Mouse (Mus musculus): ENCODE results near the gene Eml4. TPM values are rescaled to one million over a fixed set of nuclear protein-coding genes. Genes with fewer than 3 reads are reported as not detected.

Gene Eml4
- total and polyA plus RNA-seq, 3 experiments, result 25.6 to 42.4 TPM; not detected in 1

DNA sequence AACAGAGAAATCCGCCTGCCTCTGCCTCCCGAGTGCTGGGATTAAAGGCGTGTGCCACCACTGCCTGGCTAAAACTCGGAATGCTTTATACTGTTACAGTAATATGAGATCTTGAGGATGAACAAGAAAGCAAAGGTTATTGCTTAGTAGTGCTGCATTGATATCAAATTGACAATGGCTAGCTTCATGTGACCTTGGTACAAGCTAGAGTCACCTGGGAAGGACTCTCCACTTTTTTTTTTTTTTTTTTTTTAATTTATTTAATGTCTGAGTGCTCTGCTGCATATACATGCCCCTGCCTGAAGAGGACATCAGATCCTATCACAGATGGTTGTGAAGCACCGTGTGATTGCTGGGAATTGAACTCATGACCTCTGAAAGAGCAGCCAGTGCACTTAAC lies 148.2 kb downstream of the Eml4 start:
- H3K4me3 ChIP-seq (ENCODE audit: control insufficient read depth in 1 of 2, insufficient read depth in 1 of 2, low read depth in 2 of 2, low read length in 2 of 2), result no peak overlapping the region
- H3K4me1 ChIP-seq (ENCODE audit: control insufficient read depth in 1 of 2, insufficient read depth in 2 of 2, low read length in 2 of 2), result no peaks in the 10 kb centered on the region
- H3K27ac ChIP-seq (ENCODE audit: control insufficient read depth, low read depth, low read length), result no peak overlapping the region
- no peaks in the 10 kb centered on the region for H3K9me3 ChIP-seq (replicated peaks; ENCODE audit: insufficient read depth, low read length)
- no peak for TF ChIP-seq POLR2A (IDR thresholded peaks at IDR 0.05; ENCODE audit: control insufficient read depth in 1 of 2, insufficient read depth in 1 of 2, low read depth in 1 of 2, low read length in 2 of 2, poor library complexity in 1 of 2)
- no peak for TF ChIP-seq BHLHE40 (IDR thresholded peaks at IDR 0.05; ENCODE audit: borderline replicate concordance, low read depth, low read length)
- TF ChIP-seq ETS1 (IDR thresholded peaks at IDR 0.05; ENCODE audit: low read depth, low read length), result no peak
- no peak for TF ChIP-seq USF1 (IDR thresholded peaks at IDR 0.05; ENCODE audit: low read depth, low read length)
- no peak overlapping the region for H3K9ac ChIP-seq (ENCODE audit: control insufficient read depth, low read depth, low read length, poor library complexity, severe bottlenecking)
- H3K79me2 ChIP-seq (ENCODE audit: control insufficient read depth, insufficient read depth, low read length, poor library complexity), result no peaks in the 10 kb centered on the region
- no peaks in the 10 kb centered on the region for H3K27me3 ChIP-seq (ENCODE audit: control insufficient read depth in 1 of 2, insufficient read depth in 2 of 2, low read length in 2 of 2)
- H3K36me3 ChIP-seq (ENCODE audit: control insufficient read depth in 1 of 2, insufficient read depth in 2 of 2, low read length in 2 of 2), result peaks cover 0 to 1% of the 10 kb centered on the region in 2 experiments; a peak in 1 of 4 replicates
- no peak for DNase-seq (ENCODE audit: low read depth, low spot score)

GRCm38 (mm10) chr17:83499692-83500091 lies 149.0 kb downstream of the Eml4 start:
- Histone ChIP-seq H3K27ac (ENCODE audit: control insufficient read depth, low read depth, low read length) (no peak overlapping the region), H3K4me3 (ENCODE audit: control insufficient read depth in 1 of 2, insufficient read depth in 1 of 2, low read depth in 2 of 2, low read length in 2 of 2) (no peak overlapping the region), H3K9me3 (replicated peaks; ENCODE audit: insufficient read depth, low read length) (no peaks in the 10 kb centered on the region), H3K4me1 (ENCODE audit: control insufficient read depth in 1 of 2, insufficient read depth in 2 of 2, low read length in 2 of 2) (no peaks in the 10 kb centered on the region), H3K9ac (ENCODE audit: control insufficient read depth, low read depth, low read length, poor library complexity, severe bottlenecking) (no peak overlapping the region), H3K36me3 (ENCODE audit: control insufficient read depth in 1 of 2, insufficient read depth in 2 of 2, low read length in 2 of 2) (peaks cover 0 to 1% of the 10 kb centered on the region in 2 experiments; a peak in 1 of 4 replicates), H3K27me3 (ENCODE audit: control insufficient read depth in 1 of 2, insufficient read depth in 2 of 2, low read length in 2 of 2) (no peaks in the 10 kb centered on the region), H3K79me2 (ENCODE audit: control insufficient read depth, insufficient read depth, low read length, poor library complexity) (peaks cover 5% of the 10 kb centered on the region; the same call in 1 of the 2 replicates)
- DNase-seq (ENCODE audit: low read depth, low spot score), result peak; percentile 23
- no peak for TF ChIP-seq POLR2A (IDR thresholded peaks at IDR 0.05; ENCODE audit: control insufficient read depth in 1 of 2, insufficient read depth in 1 of 2, low read depth in 1 of 2, low read length in 2 of 2, poor library complexity in 1 of 2)
- TF ChIP-seq MEF2A (IDR thresholded peaks at IDR 0.05; ENCODE audit: extremely low read depth, insufficient replicate concordance, low read depth, low read length, poor library complexity, severe bottlenecking), result no peak
- TF ChIP-seq RAD21 (IDR thresholded peaks at IDR 0.05; ENCODE audit: low read depth, low read length), result peak; percentile 5; the same call in 1 of the 2 replicates
- 0 out of 2 replicates have a peak, but pooled peaks have one; percentile 10 for TF ChIP-seq POLR2AphosphoS2 (IDR thresholded peaks at IDR 0.05; ENCODE audit: low read length)
- peak; percentile 20; the same call in 1 of the 2 replicates for TF ChIP-seq SMC3 (IDR thresholded peaks at IDR 0.05; ENCODE audit: low read depth, low read length)

DNA sequence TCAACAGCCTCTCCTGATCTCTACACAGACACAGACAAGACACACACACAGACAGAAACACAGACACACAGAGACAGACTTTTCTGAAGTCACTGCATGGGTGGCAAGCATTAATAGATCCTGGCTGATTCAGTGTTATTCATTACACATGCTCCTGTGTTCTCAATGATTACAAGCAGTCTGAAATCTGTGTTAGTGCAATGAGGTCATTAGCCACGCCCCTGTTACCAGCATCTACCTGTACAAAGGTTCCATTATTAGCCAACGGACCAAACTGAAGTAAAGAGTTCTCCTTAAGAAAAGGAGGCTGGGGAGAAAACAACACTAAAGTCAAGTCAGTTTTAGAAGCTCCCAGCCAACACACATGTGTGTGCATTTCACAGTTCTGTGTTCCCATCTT lies 153.0 kb downstream of the Eml4 start:
- Histone ChIP-seq H3K79me2 (ENCODE audit: control insufficient read depth, insufficient read depth, low read length, poor library complexity) (peaks cover 30% of the 10 kb centered on the region), H3K27me3 (ENCODE audit: control insufficient read depth in 1 of 2, insufficient read depth in 2 of 2, low read length in 2 of 2) (no peaks in the 10 kb centered on the region), H3K9me3 (replicated peaks; ENCODE audit: insufficient read depth, low read length) (no peaks in the 10 kb centered on the region), H3K4me1 (ENCODE audit: control insufficient read depth in 1 of 2, insufficient read depth in 2 of 2, low read length in 2 of 2) (no peaks in the 10 kb centered on the region), H3K36me3 (ENCODE audit: control insufficient read depth in 1 of 2, insufficient read depth in 2 of 2, low read length in 2 of 2) (peaks cover 0 to 1% of the 10 kb centered on the region in 2 experiments; a peak in 2 of 4 replicates), H3K9ac (ENCODE audit: control insufficient read depth, low read depth, low read length, poor library complexity, severe bottlenecking) (no peak overlapping the region), H3K4me3 (ENCODE audit: control insufficient read depth in 1 of 2, insufficient read depth in 1 of 2, low read depth in 2 of 2, low read length in 2 of 2) (no peak overlapping the region), H3K27ac (ENCODE audit: control insufficient read depth, low read depth, low read length) (no peak overlapping the region)
- DNase-seq (ENCODE audit: low read depth, low spot score), result no peak
- TF ChIP-seq TCF12 (IDR thresholded peaks at IDR 0.05; ENCODE audit: low read depth, low read length) (no peak), BHLHE40 (IDR thresholded peaks at IDR 0.05; ENCODE audit: borderline replicate concordance, low read depth, low read length) (no peak), E2F4 (IDR thresholded peaks at IDR 0.05; ENCODE audit: borderline replicate concordance, low read depth, low read length) (no peak), RAD21 (IDR thresholded peaks at IDR 0.05; ENCODE audit: low read depth, low read length) (no peak), USF1 (IDR thresholded peaks at IDR 0.05; ENCODE audit: low read depth, low read length) (no peak), TBP (IDR thresholded peaks at IDR 0.05; ENCODE audit: low read depth, low read length) (no peak), NRF1 (IDR thresholded peaks at IDR 0.05; ENCODE audit: insufficient read depth, low read depth, low read length, poor library complexity, severe bottlenecking) (no peak), MEF2A (IDR thresholded peaks at IDR 0.05; ENCODE audit: extremely low read depth, insufficient replicate concordance, low read depth, low read length, poor library complexity, severe bottlenecking) (no peak), CTCF (IDR thresholded peaks at IDR 0.05 in 2 of 3, conservative IDR thresholded peaks at IDR 0.05 in 1 of 3; ENCODE audit: control insufficient read depth in 1 of 3, insufficient read depth in 1 of 3, low read depth in 2 of 3, low read length in 3 of 3, poor library complexity in 1 of 3, severe bottlenecking in 1 of 3) (no peak), TAL1 (IDR thresholded peaks at IDR 0.05; ENCODE audit: low read length) (no peak), SIN3A (IDR thresholded peaks at IDR 0.05; ENCODE audit: low read length) (no peak), ETS1 (IDR thresholded peaks at IDR 0.05; ENCODE audit: low read depth, low read length) (no peak), HCFC1 (IDR thresholded peaks at IDR 0.05; ENCODE audit: low read depth, low read length) (no peak), MYC (IDR thresholded peaks at IDR 0.05; ENCODE audit: low read depth, low read length) (no peak), ZKSCAN1 (IDR thresholded peaks at IDR 0.05; ENCODE audit: low read depth, low read length) (no peak), UBTF (IDR thresholded peaks at IDR 0.05; ENCODE audit: borderline replicate concordance, insufficient read depth, low read depth, low read length) (no peak), CHD2 (IDR thresholded peaks at IDR 0.05; ENCODE audit: low read length) (no peak)
